Mouse (Mus musculus): ENCODE measurements at regions not wholly inside any gene's neighbourhood (a gene's known extent, or its start where the extent isn't known, plus 50 kb on each side); places are given as distances from the start of the nearest gene placed in this dataset.

GRCm38 (mm10) chr16:93511517-93511916 is 92.3 kb downstream of the Setd4 start:
- Histone ChIP-seq H3K4me1 (ENCODE audit: control insufficient read depth, insufficient read depth, low read length) (no peaks in the 10 kb centered on the region), H3K4me2 (ENCODE audit: low read depth, severe bottlenecking) (no peak overlapping the region), H3K4me3 (ENCODE audit: low read depth, low read length) (no peak overlapping the region), H3K36me3 (ENCODE audit: control insufficient read depth, insufficient read depth, low read length) (no peaks in the 10 kb centered on the region), H3K27me3 (ENCODE audit: control insufficient read depth, insufficient read depth, low read length) (no peaks in the 10 kb centered on the region), H3K9ac (ENCODE audit: low read length) (no peak overlapping the region), H3K9me3 (ENCODE audit: control insufficient read depth, low read length) (no peaks in the 10 kb centered on the region), H3K27ac (replicated peaks; ENCODE audit: low read depth, low read length) (no peak overlapping the region)
- DNase-seq (ENCODE audit: low spot score): no peak
- WGBS: 0% methylated on average over 2 of the region's 2 CpGs
- ATAC-seq (ENCODE audit: insufficient number of reproducible peaks, low FRiP score, low TSS enrichment, low read depth): no peak

- Histone ChIP-seq H3K9me3 (ENCODE audit: control insufficient read depth, low read length) (no peaks in the 10 kb centered on the region), H3K27me3 (ENCODE audit: control insufficient read depth, insufficient read depth, low read length) (no peaks in the 10 kb centered on the region), H3K9ac (ENCODE audit: low read length) (no peak overlapping the region), H3K36me3 (ENCODE audit: control insufficient read depth, insufficient read depth, low read length) (no peaks in the 10 kb centered on the region), H3K27ac (replicated peaks; ENCODE audit: low read depth, low read length) (no peak overlapping the region), H3K4me3 (ENCODE audit: low read depth, low read length) (no peak overlapping the region), H3K4me1 (ENCODE audit: control insufficient read depth, insufficient read depth, low read length) (no peaks in the 10 kb centered on the region), H3K4me2 (ENCODE audit: low read depth, severe bottlenecking) (no peak overlapping the region)
- WGBS: 88% methylated on average over 2 of the region's 2 CpGs
- no peak for ATAC-seq (ENCODE audit: insufficient number of reproducible peaks, low FRiP score, low TSS enrichment, low read depth)
- no peak for DNase-seq (ENCODE audit: low spot score)
These were observed 105.1 kb downstream of the Setd4 start for GRCm38 (mm10) chr16:93498800-93499199.

GRCm38 (mm10) chr16:93493337-93494002 is 110.4 kb downstream of the Setd4 start:
- no peaks in the 10 kb centered on the region for H3K27me3 ChIP-seq (ENCODE audit: control insufficient read depth, insufficient read depth, low read length)
- H3K4me1 ChIP-seq (ENCODE audit: control insufficient read depth, insufficient read depth, low read length): no peaks in the 10 kb centered on the region
- no peak for ATAC-seq (ENCODE audit: insufficient number of reproducible peaks, low FRiP score, low TSS enrichment, low read depth)
- no peak for DNase-seq (ENCODE audit: low spot score)
- no peak overlapping the region for H3K4me3 ChIP-seq (ENCODE audit: low read depth, low read length)
- no peak overlapping the region for H3K27ac ChIP-seq (replicated peaks; ENCODE audit: low read depth, low read length)
- no peak overlapping the region for H3K4me2 ChIP-seq (ENCODE audit: low read depth, severe bottlenecking)
- WGBS: 92% methylated on average over 6 of the region's 6 CpGs
- no peak overlapping the region for H3K9ac ChIP-seq (ENCODE audit: low read length)
- H3K9me3 ChIP-seq (ENCODE audit: control insufficient read depth, low read length): no peaks in the 10 kb centered on the region
- no peaks in the 10 kb centered on the region for H3K36me3 ChIP-seq (ENCODE audit: control insufficient read depth, insufficient read depth, low read length)

GRCm38 (mm10) chr16:93486646-93487550 is 117.0 kb downstream of the Setd4 start:
- H3K9me3 ChIP-seq (ENCODE audit: control insufficient read depth, low read length): no peaks in the 10 kb centered on the region
- no peaks in the 10 kb centered on the region for H3K4me1 ChIP-seq (ENCODE audit: control insufficient read depth, insufficient read depth, low read length)
- H3K9ac ChIP-seq (ENCODE audit: low read length): no peak overlapping the region
- no peaks in the 10 kb centered on the region for H3K36me3 ChIP-seq (ENCODE audit: control insufficient read depth, insufficient read depth, low read length)
- WGBS: 76% methylated on average over 26 of the region's 26 CpGs
- no peak for DNase-seq (ENCODE audit: low spot score)
- ATAC-seq (ENCODE audit: insufficient number of reproducible peaks, low FRiP score, low TSS enrichment, low read depth): no peak
- H3K27ac ChIP-seq (replicated peaks; ENCODE audit: low read depth, low read length): no peak overlapping the region
- H3K27me3 ChIP-seq (ENCODE audit: control insufficient read depth, insufficient read depth, low read length): no peaks in the 10 kb centered on the region
- no peak overlapping the region for H3K4me3 ChIP-seq (ENCODE audit: low read depth, low read length)
- H3K4me2 ChIP-seq (ENCODE audit: low read depth, severe bottlenecking): no peak overlapping the region

- Histone ChIP-seq H3K27me3 (ENCODE audit: control insufficient read depth, insufficient read depth, low read length) (no peaks in the 10 kb centered on the region), H3K36me3 (ENCODE audit: control insufficient read depth, insufficient read depth, low read length) (no peaks in the 10 kb centered on the region), H3K4me1 (ENCODE audit: control insufficient read depth, insufficient read depth, low read length) (peaks cover 1% of the 10 kb centered on the region), H3K4me2 (ENCODE audit: low read depth, severe bottlenecking) (no peak overlapping the region), H3K27ac (replicated peaks; ENCODE audit: low read depth, low read length) (no peak overlapping the region), H3K9me3 (ENCODE audit: control insufficient read depth, low read length) (no peaks in the 10 kb centered on the region), H3K4me3 (ENCODE audit: low read depth, low read length) (no peak overlapping the region), H3K9ac (ENCODE audit: low read length) (no peak overlapping the region)
- no peak for DNase-seq (ENCODE audit: low spot score)
- 80% methylated on average over 6 of the region's 6 CpGs for WGBS
- no peak for ATAC-seq (ENCODE audit: insufficient number of reproducible peaks, low FRiP score, low TSS enrichment, low read depth)
These were observed 133.9 kb downstream of the Setd4 start for GRCm38 (mm10) chr16:93469957-93470356.

GRCm38 (mm10) chr16:93465741-93466140 is 138.1 kb downstream of the Setd4 start:
- Histone ChIP-seq H3K36me3 (ENCODE audit: control insufficient read depth, insufficient read depth, low read length) (no peaks in the 10 kb centered on the region), H3K9me3 (ENCODE audit: control insufficient read depth, low read length) (no peaks in the 10 kb centered on the region), H3K4me3 (ENCODE audit: low read depth, low read length) (no peak overlapping the region), H3K4me2 (ENCODE audit: low read depth, severe bottlenecking) (no peak overlapping the region), H3K9ac (ENCODE audit: low read length) (no peak overlapping the region), H3K27ac (replicated peaks; ENCODE audit: low read depth, low read length) (no peak overlapping the region), H3K4me1 (ENCODE audit: control insufficient read depth, insufficient read depth, low read length) (peaks cover 7% of the 10 kb centered on the region), H3K27me3 (ENCODE audit: control insufficient read depth, insufficient read depth, low read length) (no peaks in the 10 kb centered on the region)
- no peak for DNase-seq (ENCODE audit: low spot score)
- no peak for ATAC-seq (ENCODE audit: insufficient number of reproducible peaks, low FRiP score, low TSS enrichment, low read depth)
- WGBS: 83% methylated on average over 5 of the region's 5 CpGs

GRCm38 (mm10) chr16:93464898-93465297 is 139.0 kb downstream of the Setd4 start:
- Histone ChIP-seq H3K36me3 (ENCODE audit: control insufficient read depth, insufficient read depth, low read length) (no peaks in the 10 kb centered on the region), H3K27me3 (ENCODE audit: control insufficient read depth, insufficient read depth, low read length) (no peaks in the 10 kb centered on the region), H3K4me3 (ENCODE audit: low read depth, low read length) (no peak overlapping the region), H3K4me1 (ENCODE audit: control insufficient read depth, insufficient read depth, low read length) (peaks cover 7% of the 10 kb centered on the region), H3K27ac (replicated peaks; ENCODE audit: low read depth, low read length) (no peak overlapping the region), H3K9ac (ENCODE audit: low read length) (no peak overlapping the region), H3K9me3 (ENCODE audit: control insufficient read depth, low read length) (no peaks in the 10 kb centered on the region), H3K4me2 (ENCODE audit: low read depth, severe bottlenecking) (no peak overlapping the region)
- WGBS: 4% methylated on average over 2 of the region's 2 CpGs
- ATAC-seq (ENCODE audit: insufficient number of reproducible peaks, low FRiP score, low TSS enrichment, low read depth): no peak
- DNase-seq (ENCODE audit: low spot score): no peak

GRCm38 (mm10) chr16:93463405-93463804 is 140.5 kb downstream of the Setd4 start:
- WGBS: 86% methylated on average over 13 of the region's 13 CpGs
- no peak for ATAC-seq (ENCODE audit: insufficient number of reproducible peaks, low FRiP score, low TSS enrichment, low read depth)
- no peak overlapping the region for H3K4me3 ChIP-seq (ENCODE audit: low read depth, low read length)
- no peak overlapping the region for H3K27ac ChIP-seq (replicated peaks; ENCODE audit: low read depth, low read length)
- H3K27me3 ChIP-seq (ENCODE audit: control insufficient read depth, insufficient read depth, low read length): no peaks in the 10 kb centered on the region
- H3K9me3 ChIP-seq (ENCODE audit: control insufficient read depth, low read length): no peaks in the 10 kb centered on the region
- no peaks in the 10 kb centered on the region for H3K36me3 ChIP-seq (ENCODE audit: control insufficient read depth, insufficient read depth, low read length)
- peaks cover 13% of the 10 kb centered on the region for H3K4me1 ChIP-seq (ENCODE audit: control insufficient read depth, insufficient read depth, low read length)
- DNase-seq (ENCODE audit: low spot score): no peak
- no peak overlapping the region for H3K4me2 ChIP-seq (ENCODE audit: low read depth, severe bottlenecking)
- no peak overlapping the region for H3K9ac ChIP-seq (ENCODE audit: low read length)

Measured in limb, embryonic 11.5 days (tissue).